Mouse (Mus musculus) embryo, embryonic 11.5 days (tissue): ENCODE measurements at regions not wholly inside any gene's neighbourhood (a gene's known extent, or its start where the extent isn't known, plus 50 kb on each side); places are given as distances from the start of the nearest gene placed in this dataset.
A peak's percentile ranks its signal among the peaks of the same experiment; 100 is the strongest.

Source experiments
- DNase-seq: peaks from one replicate; pipeline ENCODE4 v3.0.0-alpha.2; 2012; ENCODE audit warnings: low read depth, low spot score

DNA sequence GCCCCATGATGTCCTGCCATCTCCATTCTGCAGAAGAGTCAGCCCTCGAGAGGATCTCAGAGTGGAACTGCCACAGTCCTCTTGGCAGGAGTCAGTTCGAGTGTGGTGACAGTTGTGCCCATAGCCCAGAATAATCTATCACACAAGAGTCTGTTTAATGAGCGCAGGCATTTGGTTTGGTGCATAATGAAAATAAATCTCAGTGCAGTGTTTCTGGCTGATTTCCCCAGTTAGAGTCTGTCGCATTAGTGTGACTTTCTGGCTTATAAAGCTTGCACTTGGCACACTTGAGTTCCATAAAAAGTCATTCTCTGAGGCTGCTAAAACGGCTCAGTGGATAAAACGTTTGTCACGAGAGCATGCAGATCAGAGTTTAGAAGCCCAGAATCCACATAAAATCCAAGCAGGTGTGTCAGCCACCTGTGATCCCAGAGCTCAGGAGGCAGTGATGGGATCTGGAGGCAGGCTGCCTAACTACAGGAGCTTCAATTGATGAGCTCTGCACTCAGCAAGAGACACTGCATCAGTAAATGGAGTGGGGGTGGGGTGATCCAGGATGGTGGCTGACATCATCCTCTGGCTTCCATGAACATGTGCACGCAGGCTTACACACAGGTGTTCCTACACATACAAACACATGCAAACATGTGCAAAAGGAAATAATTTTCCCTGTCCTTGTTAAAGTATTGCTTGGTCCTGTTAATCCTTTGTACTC, 578.5 kb downstream of the Plekhb2 start:
- DNase-seq: no peak

DNA sequence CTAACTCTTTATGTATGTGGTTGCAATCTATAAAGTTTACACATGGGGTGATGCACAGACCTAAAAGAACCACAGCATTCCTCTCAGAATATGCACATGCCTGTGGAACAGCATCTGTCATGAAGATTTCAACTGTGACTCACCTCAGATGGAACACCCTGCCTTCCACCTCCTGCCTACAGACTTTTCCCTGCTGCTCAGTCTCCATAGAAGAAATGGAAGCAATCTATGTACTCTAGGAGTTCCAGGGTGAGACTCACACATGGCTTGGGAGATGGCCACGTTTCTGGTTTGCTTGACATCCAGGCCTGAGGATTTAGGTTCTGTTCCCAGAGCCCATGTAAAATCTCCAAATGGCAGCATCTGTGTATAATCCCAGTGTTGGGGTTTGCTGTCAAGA, 579.7 kb downstream of the Plekhb2 start:
- no peak for DNase-seq

GRCm38 (mm10) chr1:35435721-35436120, 585.9 kb downstream of the Plekhb2 start:
- no peak for DNase-seq

- no peak for DNase-seq
These were observed 597.6 kb downstream of the Plekhb2 start for GRCm38 (mm10) chr1:35447345-35447744.

DNA sequence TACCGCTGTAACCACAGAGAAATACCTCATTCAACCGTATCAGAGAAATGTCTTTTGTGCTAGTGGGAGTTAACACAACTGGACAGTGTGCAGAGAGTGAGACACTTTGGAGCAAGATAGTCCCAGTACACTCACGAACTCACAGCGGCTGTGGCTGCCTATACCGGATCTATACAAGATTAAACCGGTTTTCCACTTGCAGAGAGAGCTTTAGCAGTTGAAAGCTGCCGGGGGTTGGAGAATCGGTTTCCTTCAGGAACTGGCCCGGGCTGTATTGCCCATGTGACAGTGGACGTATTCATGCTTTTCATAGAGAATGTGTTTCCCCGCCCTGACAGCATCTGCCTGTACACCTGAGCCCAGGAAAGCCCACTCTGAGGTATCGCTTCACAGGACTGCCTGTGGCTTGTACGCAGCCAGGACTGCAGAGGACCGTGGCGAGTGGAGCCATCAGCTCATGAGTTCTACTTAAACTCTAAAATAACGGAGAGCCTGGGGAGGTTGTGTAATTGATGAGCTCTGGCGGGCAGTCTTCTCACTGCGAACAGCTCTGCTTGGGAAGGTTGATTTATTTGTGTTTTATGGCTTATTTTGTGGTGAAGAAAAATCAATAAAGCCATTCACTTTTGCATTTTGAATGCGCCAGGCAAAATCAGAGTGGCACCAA, 602.8 kb downstream of the Plekhb2 start:
- DNase-seq: no peak

GRCm38 (mm10) chr1:35457591-35457990, 607.8 kb downstream of the Plekhb2 start:
- peak; percentile 20 for DNase-seq

GRCm38 (mm10) chr1:35465081-35465480, 603.1 kb upstream of the Hs6st1 start:
- no peak for DNase-seq

GRCm38 (mm10) chr1:35469185-35469753, 598.9 kb upstream of the Hs6st1 start:
- no peak for DNase-seq

DNA sequence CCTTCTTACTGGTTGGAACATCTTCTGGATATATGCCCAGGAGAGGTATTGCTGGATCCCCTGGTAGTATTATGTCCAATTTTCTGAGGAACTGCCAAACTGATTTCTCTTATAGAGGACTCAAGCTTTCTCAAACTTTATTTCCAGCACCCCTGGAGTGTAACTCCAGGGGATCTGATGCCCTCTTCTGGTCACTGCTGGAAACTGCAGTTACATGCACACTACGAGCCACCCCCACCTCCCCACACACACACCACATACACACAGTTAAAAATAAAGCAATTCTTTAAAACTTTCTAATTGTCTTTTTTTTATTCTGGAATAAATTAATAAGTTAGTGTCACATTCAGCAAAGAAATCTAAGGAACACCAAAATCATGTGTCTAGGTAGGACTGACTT, 589.9 kb upstream of the Hs6st1 start:
- DNase-seq: no peak

DNA sequence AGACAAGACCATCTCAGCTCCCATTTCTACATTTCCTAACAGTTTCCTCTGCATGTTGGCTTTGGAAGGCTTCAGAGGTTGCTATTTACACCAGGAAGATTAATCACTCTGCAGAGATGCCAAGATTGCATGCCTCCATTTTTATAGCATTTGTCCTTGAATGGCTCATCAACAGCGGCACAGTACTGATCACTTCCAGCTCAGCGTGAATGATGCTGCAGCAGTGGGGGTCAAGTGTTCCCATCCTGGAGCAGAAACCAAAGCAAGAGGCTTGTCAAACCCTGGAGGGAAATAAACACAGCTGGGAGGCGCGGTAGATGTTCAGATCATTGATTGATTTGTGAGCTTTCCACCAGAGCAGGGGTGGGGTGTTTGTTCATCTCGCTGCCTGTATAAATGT, 572.2 kb upstream of the Hs6st1 start:
- DNase-seq: no peak

DNA sequence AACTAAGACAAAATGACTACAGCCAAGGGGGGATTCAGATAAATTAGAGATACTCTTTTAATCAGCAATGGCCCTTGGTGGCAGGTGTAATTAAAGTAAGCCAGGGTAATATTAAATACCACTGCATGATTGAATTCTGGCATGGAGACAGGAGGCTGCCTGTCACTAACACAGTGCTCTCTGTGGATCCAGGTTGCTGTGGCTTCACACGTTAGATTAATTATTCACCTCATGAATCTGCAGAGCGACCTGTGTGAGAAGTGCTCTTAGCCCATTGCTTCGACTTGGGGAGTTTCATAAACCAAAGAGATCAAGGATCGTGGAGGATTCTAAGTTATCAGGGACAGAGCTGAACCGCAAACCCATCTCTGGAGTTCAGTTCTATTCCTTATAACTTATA, 545.2 kb upstream of the Hs6st1 start:
- no peak for DNase-seq

DNA sequence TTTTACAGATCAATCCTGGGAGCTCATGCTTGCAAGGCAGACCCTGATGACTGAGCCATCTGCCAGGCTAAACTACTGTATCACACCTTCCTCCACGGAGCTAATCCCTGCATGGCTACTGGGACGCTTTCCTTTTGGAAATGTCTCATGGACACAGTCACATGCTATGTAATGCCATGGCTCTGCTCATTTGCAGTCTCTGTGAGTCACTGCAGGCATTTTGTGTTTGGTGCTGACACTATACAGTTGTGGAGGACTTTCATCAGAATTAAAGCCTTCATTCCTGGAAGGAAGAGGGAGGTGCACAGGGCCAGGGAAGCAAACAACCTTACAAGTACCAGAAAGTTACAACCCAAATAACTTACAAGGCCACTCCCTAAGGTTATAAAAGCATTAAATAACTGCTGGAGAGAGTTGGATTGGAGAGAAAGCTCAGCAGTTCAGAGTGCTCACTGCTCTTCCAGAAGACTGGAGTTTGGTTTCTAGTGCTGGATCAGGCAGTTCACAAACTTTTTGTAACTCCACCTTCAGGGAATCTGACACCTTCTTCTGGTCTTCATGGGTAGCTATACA, 544.3 kb upstream of the Hs6st1 start:
- DNase-seq: no peak

DNA sequence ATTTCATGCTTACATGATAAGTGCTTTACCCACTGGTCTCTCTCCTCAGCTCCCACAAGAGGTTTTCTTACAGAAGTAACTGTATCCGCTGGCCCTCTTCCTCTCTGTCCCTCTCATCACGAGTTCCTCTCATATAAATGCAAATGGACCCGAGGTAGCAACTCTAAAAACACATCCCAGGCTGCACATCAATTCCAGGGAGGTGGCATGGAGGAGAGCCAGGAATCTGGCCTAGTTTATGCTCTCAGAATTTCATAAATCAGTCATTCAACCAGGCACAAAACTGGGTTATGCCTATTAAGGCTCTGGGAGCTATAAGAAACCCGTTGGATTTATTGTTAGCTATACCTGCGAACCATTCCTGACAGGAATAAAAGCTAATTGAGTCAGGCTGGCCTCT, 543.4 kb upstream of the Hs6st1 start:
- DNase-seq: no peak

- DNase-seq: peak; percentile 24
These were observed 540.3 kb upstream of the Hs6st1 start for GRCm38 (mm10) chr1:35527750-35528476.

- DNase-seq: no peak
These were observed 532.7 kb upstream of the Hs6st1 start for GRCm38 (mm10) chr1:35535470-35535869.

DNA sequence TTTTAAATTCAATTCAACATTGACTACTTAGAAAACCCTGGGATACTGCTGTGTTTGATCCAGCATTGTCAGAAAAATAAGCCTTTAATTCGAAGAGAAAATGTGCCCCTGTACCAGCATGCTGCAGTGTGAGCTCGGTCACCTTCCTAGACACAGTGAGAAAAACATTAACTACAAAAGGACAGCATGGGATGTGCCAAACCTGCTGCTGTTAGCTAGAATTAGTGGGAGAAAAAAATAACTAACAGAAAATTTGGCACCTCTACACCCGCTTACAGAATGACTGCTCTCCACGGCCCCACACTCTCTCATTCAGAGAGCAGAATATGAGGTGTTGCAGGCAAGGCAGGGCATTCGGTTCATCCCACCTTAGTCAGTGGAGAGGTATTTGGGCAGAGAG, 531.9 kb upstream of the Hs6st1 start:
- no peak for DNase-seq

DNA sequence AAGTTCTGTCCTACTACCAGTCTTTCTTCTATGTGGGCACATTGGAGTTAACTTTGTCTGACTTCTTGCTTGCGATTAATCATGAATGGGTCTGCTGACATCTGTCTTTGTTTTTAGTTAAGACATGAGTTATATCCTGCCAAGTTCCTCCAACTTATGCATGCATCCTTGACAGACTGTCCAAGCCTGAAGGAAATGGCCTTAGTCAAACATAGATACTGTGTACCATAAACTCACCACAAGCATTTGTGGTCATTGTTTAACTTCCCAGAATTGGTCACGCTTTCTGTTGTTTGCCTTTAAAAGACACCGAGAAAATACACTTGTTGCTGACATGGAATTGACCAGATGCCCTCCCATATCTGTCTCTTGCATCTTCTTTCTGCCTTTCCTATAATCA, 519.4 kb upstream of the Hs6st1 start:
- no peak for DNase-seq

- no peak for DNase-seq
These were observed 516.7 kb upstream of the Hs6st1 start for GRCm38 (mm10) chr1:35551503-35551902.

DNA sequence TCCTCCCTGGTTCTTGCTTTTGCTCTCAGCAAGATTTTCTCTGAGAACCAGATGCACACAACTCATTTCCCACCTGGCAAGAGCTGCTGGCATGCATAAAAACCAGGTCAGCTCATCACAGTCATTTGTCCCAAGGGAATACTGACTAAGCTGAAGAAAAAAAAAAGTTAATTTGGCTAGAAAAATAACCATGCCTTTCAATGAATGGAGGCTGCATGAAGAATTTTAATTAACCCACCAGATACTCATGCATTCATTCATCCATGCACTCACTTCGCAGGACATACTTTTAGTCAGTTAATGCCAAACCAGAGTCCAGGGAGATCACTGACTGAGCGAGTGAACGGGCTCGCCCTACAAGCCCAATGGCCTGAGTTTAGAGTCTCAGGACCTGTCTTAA, 505.4 kb upstream of the Hs6st1 start:
- no peak for DNase-seq

DNA sequence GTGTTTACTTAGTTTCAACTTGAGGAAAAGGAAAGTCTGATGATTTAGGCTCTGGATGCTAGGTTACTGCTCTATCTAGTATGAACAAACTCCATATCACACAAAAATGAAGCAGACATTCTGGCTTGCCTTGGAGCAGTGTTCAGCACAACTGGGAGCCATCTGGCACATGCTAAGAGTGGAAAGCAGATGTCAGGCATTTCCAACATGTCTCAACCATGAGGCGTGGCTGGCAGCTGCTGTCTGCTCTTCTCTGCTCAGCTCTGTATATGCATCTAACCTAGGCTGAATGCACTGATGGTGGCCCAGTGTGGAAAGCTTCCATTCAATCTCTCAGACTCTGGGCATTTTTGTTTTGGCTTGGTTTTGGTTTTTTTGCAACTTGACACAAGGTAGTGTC, 493.0 kb upstream of the Hs6st1 start:
- DNase-seq: no peak

DNA sequence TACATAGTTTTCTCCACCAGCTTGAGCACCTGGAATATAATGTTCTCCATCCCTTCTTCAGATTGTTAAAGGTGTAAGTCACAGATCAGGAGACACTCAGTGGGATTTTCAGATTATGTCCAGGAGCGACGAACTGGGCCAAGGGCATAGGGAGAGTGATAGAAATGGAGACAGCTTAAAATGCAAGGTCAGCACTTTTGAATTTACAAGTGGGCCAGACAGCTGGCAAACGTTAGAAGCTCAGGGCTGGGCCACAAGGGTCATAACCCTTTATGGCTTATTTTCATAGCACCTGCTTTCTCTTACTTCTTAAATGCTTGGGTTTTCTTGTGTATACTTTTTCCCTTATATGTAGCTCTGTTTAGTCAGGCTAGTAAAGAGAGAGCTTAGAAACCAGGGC, 488.8 kb upstream of the Hs6st1 start:
- DNase-seq: no peak

DNA sequence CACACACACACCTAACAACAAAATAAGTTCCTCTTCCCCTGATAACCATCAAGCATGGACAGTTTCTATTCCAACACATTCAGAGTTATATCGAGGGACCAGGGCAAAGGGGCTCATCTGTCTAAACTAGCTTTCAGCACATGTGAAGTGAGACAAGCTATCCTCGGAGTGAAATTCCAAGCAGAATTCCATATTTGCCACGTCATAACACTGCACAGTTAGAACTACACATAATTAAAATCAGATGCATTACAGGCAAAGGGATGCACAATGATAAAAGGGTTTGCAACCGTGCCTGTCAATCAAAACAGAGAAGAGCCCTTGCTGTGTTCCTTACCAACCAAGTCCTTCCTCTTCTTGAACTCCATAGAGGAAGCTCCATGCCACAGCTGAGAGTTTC, 488.2 kb upstream of the Hs6st1 start:
- no peak for DNase-seq
